Mouse (Mus musculus): Measurements from ENCODE around the gene Hist2h2ab. TPM values are rescaled to one million over a fixed set of nuclear protein-coding genes. Genes with fewer than 3 reads are reported as not detected.
A peak's percentile ranks its signal among the peaks of the same experiment; 100 is the strongest.
"Not testable (repeated sequence)": the region's sequence is repeated elsewhere in the genome, so short reads cannot be mapped to it uniquely, and the experiment has no call there.

Hist2h2ab gene
- polyA plus RNA-seq, 1 experiment from 2014 or later: 0.46 TPM

GRCm38 (mm10) chr3:96243921-96244572 lies 24.4 kb downstream of the Hist2h2ab start:
- no peaks in the 10 kb centered on the region for H3K9me3 ChIP-seq
- H3K9ac ChIP-seq (replicated peaks): peak overlapping the region; percentile 62
- 84% methylated on average over 7 of the region's 7 CpGs for WGBS
- H3K36me3 ChIP-seq: no peaks in the 10 kb centered on the region
- peak overlapping the region; percentile 47 for H3K4me2 ChIP-seq (replicated peaks)
- peak overlapping the region; percentile 44; the same call in 1 of the 2 replicates for H3K4me3 ChIP-seq
- peak overlapping the region; percentile 94 for H3K27ac ChIP-seq (replicated peaks)
- ATAC-seq (replicated peaks): no peak
- H3K4me1 ChIP-seq: peaks cover 32% of the 10 kb centered on the region
- H3K27me3 ChIP-seq: no peaks in the 10 kb centered on the region

- Histone ChIP-seq H3K9ac (replicated peaks) (peak within 1 kb of the TSS; percentile 62), H3K4me3 (peak within 1 kb of the TSS; percentile 44), H3K4me1 (peaks cover 32% of the 10 kb centered on the region), H3K27ac (replicated peaks) (peak within 1 kb of the TSS; percentile 94), H3K4me2 (replicated peaks) (peak within 1 kb of the TSS; percentile 47)
- H3K27me3 ChIP-seq, H3K9me3 ChIP-seq, H3K36me3 ChIP-seq: not testable (repeated sequence)
- ATAC-seq (replicated peaks): peak; percentile 91
- 0% methylated on average over 35 of the region's 88 CpGs for WGBS
Measured at GRCm38 (mm10) chr3:96245003-96245886, 25.6 kb downstream of the Hist2h2ab start, which contains the start of gene Hist2h2aa1. Gene Hist2h2aa1, plus strand, starts transcription at chr3:96245497.

- peak overlapping the region; percentile 37 for H3K4me3 ChIP-seq
- H3K27me3 ChIP-seq, H3K9me3 ChIP-seq, H3K36me3 ChIP-seq: not testable (repeated sequence)
- peak; percentile 7; the same call in 1 of the 2 replicates for ATAC-seq (replicated peaks)
- peak overlapping the region; percentile 38; the same call in 1 of the 2 replicates for H3K9ac ChIP-seq (replicated peaks)
- peak overlapping the region; percentile 71 for H3K27ac ChIP-seq (replicated peaks)
- WGBS: 0% methylated on average over 10 of the region's 21 CpGs
- H3K4me1 ChIP-seq: peaks cover 28% of the 10 kb centered on the region
- peak overlapping the region; percentile 35 for H3K4me2 ChIP-seq (replicated peaks)
Measured at GRCm38 (mm10) chr3:96246018-96246417, 26.4 kb downstream of the Hist2h2ab start.

- H3K4me2 ChIP-seq (replicated peaks): peak within 1 kb of the TSS; percentile 40
- not testable (repeated sequence) for H3K9me3 ChIP-seq, H3K36me3 ChIP-seq, H3K27me3 ChIP-seq
- peak within 1 kb of the TSS; percentile 71 for H3K27ac ChIP-seq (replicated peaks)
- peak within 1 kb of the TSS; percentile 38 for H3K4me3 ChIP-seq
- H3K9ac ChIP-seq (replicated peaks): peak within 1 kb of the TSS; percentile 40
- no CpG with 5 or more reads among the region's 47 CpGs for whole genome bisulfite sequencing
- H3K4me1 ChIP-seq: peaks cover 25% of the 10 kb centered on the region
- ATAC-seq (replicated peaks): peak; percentile 90
Measured at GRCm38 (mm10) chr3:96246427-96246856, 26.8 kb downstream of the Hist2h2ab start, which contains the start of gene Hist2h3c1. Gene Hist2h3c1, plus strand, starts transcription at chr3:96246685.

GRCm38 (mm10) chr3:96247356-96248140 lies 27.9 kb downstream of the Hist2h2ab start:
- Histone ChIP-seq H3K9ac (replicated peaks) (peak overlapping the region; percentile 40; the same call in 1 of the 2 replicates), H3K27ac (replicated peaks) (no peak overlapping the region; the same call in 1 of the 2 replicates)
- WGBS: 2% methylated on average over 11 of the region's 11 CpGs

GRCm38 (mm10) chr3:96248141-96249033 lies 28.7 kb downstream of the Hist2h2ab start:
- peaks cover 25% of the 10 kb centered on the region for H3K4me1 ChIP-seq

More at GRCm38 (mm10) chr3:96247356-96248140, 27.9 kb downstream of the Hist2h2ab start:
- Histone ChIP-seq H3K4me2 (replicated peaks) (peak overlapping the region; percentile 40), H3K27me3 (no peaks in the 10 kb centered on the region), H3K36me3 (no peaks in the 10 kb centered on the region), H3K4me1 (peaks cover 25% of the 10 kb centered on the region), H3K9me3 (no peaks in the 10 kb centered on the region), H3K4me3 (peak overlapping the region; percentile 38)
- no peak for ATAC-seq (replicated peaks)

GRCm38 (mm10) chr3:96249034-96249345 lies 29.3 kb downstream of the Hist2h2ab start:
- Histone ChIP-seq H3K9me3 (no peaks in the 10 kb centered on the region), H3K4me3 (no peak overlapping the region), H3K4me2 (replicated peaks) (peak overlapping the region; percentile 40), H3K4me1 (peaks cover 23% of the 10 kb centered on the region), H3K36me3 (no peaks in the 10 kb centered on the region), H3K27ac (replicated peaks) (no peak overlapping the region), H3K9ac (replicated peaks) (no peak overlapping the region), H3K27me3 (no peaks in the 10 kb centered on the region)
- whole genome bisulfite sequencing: 46% methylated on average over 4 of the region's 4 CpGs
- no peak for ATAC-seq (replicated peaks)

More at GRCm38 (mm10) chr3:96248141-96249033, 28.7 kb downstream of the Hist2h2ab start:
- Histone ChIP-seq H3K4me3 (peak overlapping the region; percentile 38; the same call in 1 of the 2 replicates), H3K9me3 (no peaks in the 10 kb centered on the region), H3K9ac (replicated peaks) (peak overlapping the region; percentile 40; the same call in 1 of the 2 replicates), H3K36me3 (no peaks in the 10 kb centered on the region), H3K27me3 (no peaks in the 10 kb centered on the region), H3K27ac (replicated peaks) (no peak overlapping the region), H3K4me2 (replicated peaks) (peak overlapping the region; percentile 40)
- WGBS: 55% methylated on average over 6 of the region's 6 CpGs
- no peak for ATAC-seq (replicated peaks)

- Histone ChIP-seq H3K9me3 (no peaks in the 10 kb centered on the region), H3K9ac (replicated peaks) (no peak overlapping the region), H3K4me3 (no peak overlapping the region), H3K27ac (replicated peaks) (no peak overlapping the region), H3K36me3 (no peaks in the 10 kb centered on the region), H3K4me1 (peaks cover 17% of the 10 kb centered on the region), H3K27me3 (no peaks in the 10 kb centered on the region), H3K4me2 (replicated peaks) (no peak overlapping the region)
- WGBS: 66% methylated on average over 3 of the region's 3 CpGs
- ATAC-seq (replicated peaks): no peak
Measured at GRCm38 (mm10) chr3:96250890-96251289, 31.2 kb downstream of the Hist2h2ab start.

GRCm38 (mm10) chr3:96251787-96252186 lies 32.1 kb downstream of the Hist2h2ab start:
- ATAC-seq (replicated peaks): no peak
- no peaks in the 10 kb centered on the region for H3K36me3 ChIP-seq
- no peaks in the 10 kb centered on the region for H3K27me3 ChIP-seq
- H3K9ac ChIP-seq (replicated peaks): no peak overlapping the region
- no peak overlapping the region for H3K4me2 ChIP-seq (replicated peaks)
- H3K9me3 ChIP-seq: no peaks in the 10 kb centered on the region
- peaks cover 17% of the 10 kb centered on the region for H3K4me1 ChIP-seq
- no peak overlapping the region for H3K27ac ChIP-seq (replicated peaks)
- H3K4me3 ChIP-seq: no peak overlapping the region
- 91% methylated on average over 3 of the region's 3 CpGs for WGBS

- Histone ChIP-seq H3K4me3 (no peak overlapping the region), H3K27ac (replicated peaks) (no peak overlapping the region), H3K9me3 (no peaks in the 10 kb centered on the region), H3K4me2 (replicated peaks) (no peak overlapping the region), H3K27me3 (no peaks in the 10 kb centered on the region), H3K4me1 (0 out of 2 replicates have a peak, but pooled peaks cover 3% of the 10 kb centered on the region), H3K36me3 (no peaks in the 10 kb centered on the region), H3K9ac (replicated peaks) (no peak overlapping the region)
- ATAC-seq (replicated peaks): no peak
- WGBS: 50% methylated on average over 10 of the region's 10 CpGs
Measured at GRCm38 (mm10) chr3:96254683-96255355, 35.2 kb downstream of the Hist2h2ab start.

All from forebrain, embryonic 15.5 days (tissue).